Mouse (Mus musculus): ENCODE results near the gene Bach1.
"Not testable (repeated sequence)": the region's sequence is repeated elsewhere in the genome, so short reads cannot be mapped to it uniquely, and the experiment has no call there.

Bach1 gene

GRCm38 (mm10) chr16:87681848-87682247 lies 16.9 kb upstream of the Bach1 start:
- DNase-seq = no peak

GRCm38 (mm10) chr16:87686458-87686857 lies 12.3 kb upstream of the Bach1 start:
- DNase-seq = no peak

GRCm38 (mm10) chr16:87687346-87687745 lies 11.4 kb upstream of the Bach1 start:
- DNase-seq = no peak

GRCm38 (mm10) chr16:87688328-87688727 lies 10.4 kb upstream of the Bach1 start:
- DNase-seq = not testable (repeated sequence)

- not testable (repeated sequence) for DNase-seq
Measured at GRCm38 (mm10) chr16:87688823-87689222, 9.9 kb upstream of the Bach1 start.

- peak in 1 of 2 experiments; percentile 26 for DNase-seq
Measured at GRCm38 (mm10) chr16:87689225-87689624, 9.5 kb upstream of the Bach1 start.

- no peak for DNase-seq
Measured at GRCm38 (mm10) chr16:87690506-87690905, 8.2 kb upstream of the Bach1 start.

GRCm38 (mm10) chr16:87691102-87691501 lies 7.6 kb upstream of the Bach1 start:
- no peak for DNase-seq

GRCm38 (mm10) chr16:87692591-87692990 lies 6.2 kb upstream of the Bach1 start:
- no peak for DNase-seq

- no peak for DNase-seq
Measured at GRCm38 (mm10) chr16:87697707-87698365, 909 bp upstream of the Bach1 start.

- DNase-seq = peak in 1 of 2 experiments; percentile 61
Measured at GRCm38 (mm10) chr16:87699306-87699692, 554 bp downstream of the Bach1 start.

- DNase-seq = peak in 1 of 2 experiments; percentile 44
Measured at GRCm38 (mm10) chr16:87699693-87700394, 1.1 kb downstream of the Bach1 start.

- DNase-seq = no peak
Measured at GRCm38 (mm10) chr16:87700395-87700765, 1.6 kb downstream of the Bach1 start.

- DNase-seq = no peak
Measured at GRCm38 (mm10) chr16:87701891-87702290, 3.1 kb downstream of the Bach1 start.

GRCm38 (mm10) chr16:87702881-87703280 lies 4.1 kb downstream of the Bach1 start:
- DNase-seq = no peak

- DNase-seq = no peak
Measured at GRCm38 (mm10) chr16:87704225-87704624, 5.5 kb downstream of the Bach1 start.

GRCm38 (mm10) chr16:87705892-87706589 lies 7.3 kb downstream of the Bach1 start:
- no peak for DNase-seq

GRCm38 (mm10) chr16:87707335-87707734 lies 8.6 kb downstream of the Bach1 start:
- DNase-seq = no peak

GRCm38 (mm10) chr16:87708570-87708969 lies 9.8 kb downstream of the Bach1 start:
- no peak for DNase-seq

GRCm38 (mm10) chr16:87709144-87709543 lies 10.4 kb downstream of the Bach1 start:
- DNase-seq = no peak

- no peak for DNase-seq
Measured at GRCm38 (mm10) chr16:87709971-87710370, 11.2 kb downstream of the Bach1 start.

- DNase-seq = no peak
Measured at GRCm38 (mm10) chr16:87711961-87712360, 13.2 kb downstream of the Bach1 start.

- DNase-seq = no peak
Measured at GRCm38 (mm10) chr16:87712986-87713693, 14.4 kb downstream of the Bach1 start.

Data from cerebellum, postnatal 14 days (tissue).